Mouse (Mus musculus): Measurements from ENCODE around the gene Cox16.
"Not testable (repeated sequence)": the region's sequence is repeated elsewhere in the genome, so short reads cannot be mapped to it uniquely, and the experiment has no call there.

Cox16 gene

DNA sequence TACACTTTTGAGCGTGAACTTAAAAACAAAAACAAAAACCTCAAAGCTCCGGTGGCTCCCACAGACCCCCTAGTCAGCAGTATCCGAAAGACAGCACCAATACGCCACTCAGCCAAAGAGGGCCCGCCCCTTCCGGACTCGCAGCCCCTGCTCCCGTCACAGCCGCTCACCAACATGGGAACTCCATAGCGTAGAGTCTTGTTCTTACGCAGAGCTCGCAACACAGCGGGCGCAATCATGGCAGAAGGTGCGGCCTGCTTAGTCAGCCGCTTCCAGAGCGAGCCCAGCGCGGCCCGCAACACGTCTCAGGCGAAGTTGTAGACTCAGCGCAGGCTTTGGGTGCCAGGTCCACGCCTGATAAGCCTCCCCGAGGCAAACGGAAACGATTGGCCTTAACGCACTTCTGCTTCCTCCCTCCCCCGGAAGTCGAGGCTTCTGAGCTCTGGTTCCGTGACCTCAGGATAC, at the start of gene Cox16:
TSS of gene Cox16 (minus strand) at position 401 of the 465 bp plus-strand sequence.
- peak; percentile 76 for DNase-seq (ENCODE audit: low spot score)

DNA sequence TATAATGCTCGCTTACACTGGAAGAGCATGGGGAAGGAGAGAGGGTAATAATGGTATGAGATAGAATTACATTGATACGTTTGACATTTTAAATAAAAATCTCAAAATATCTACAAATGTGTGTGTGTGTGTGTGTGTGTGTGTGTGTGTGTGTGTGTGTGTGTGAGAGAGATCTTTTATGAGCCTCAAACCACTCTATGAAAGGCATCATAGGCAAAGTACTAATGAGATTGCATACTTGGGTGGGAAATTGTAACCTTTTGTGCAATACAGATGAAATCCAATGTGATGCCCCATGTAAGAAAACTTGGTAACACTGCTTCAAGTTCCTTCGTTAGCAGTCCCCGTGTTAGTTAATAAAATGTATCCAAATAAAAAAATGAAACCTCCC, 48.1 kb upstream of the Cox16 start:
- DNase-seq (ENCODE audit: low spot score), result no peak

DNA sequence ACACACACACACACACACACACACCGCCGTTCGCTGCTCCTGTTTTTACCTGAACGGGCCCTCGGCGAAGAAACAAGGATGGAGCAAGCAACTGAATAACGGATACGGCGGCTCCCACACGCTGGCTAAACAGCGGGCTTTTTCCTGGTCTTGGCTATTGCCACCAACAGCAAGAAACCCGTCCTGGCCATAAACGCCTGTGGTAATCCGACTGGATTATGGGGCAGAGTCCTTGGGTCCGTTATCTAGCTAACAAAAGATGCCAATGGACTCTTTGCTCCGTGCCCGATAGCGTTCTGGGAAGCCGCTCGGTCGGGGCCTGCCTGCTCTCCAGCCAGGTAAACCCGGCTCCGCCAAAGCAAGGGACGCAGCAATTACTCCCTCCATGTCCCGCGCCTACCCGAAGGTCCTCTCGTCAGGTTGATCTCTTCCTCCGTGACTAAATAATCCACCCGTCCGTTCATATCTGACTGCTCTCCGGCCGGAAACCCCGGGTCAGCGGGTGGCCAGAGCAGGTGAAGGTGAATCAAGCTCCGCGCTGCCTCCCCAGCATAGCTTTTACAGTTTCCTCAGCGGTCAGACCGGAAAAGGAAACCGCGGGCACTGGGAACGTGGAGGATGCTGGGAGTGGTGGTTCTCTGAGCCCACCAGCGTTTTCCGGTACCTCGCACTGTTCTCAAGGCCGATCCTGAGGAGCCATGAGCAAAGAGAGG, 47.5 kb upstream of the Cox16 start, which contains the start of the genes Gm20498 and Synj2bp:
TSS of gene Gm20498 (minus strand) at position 590 of the 713 bp plus-strand sequence.
TSS of gene Synj2bp (minus strand) at position 596 of the 713 bp plus-strand sequence.
- peak; percentile 71 for DNase-seq (ENCODE audit: low spot score)

DNA sequence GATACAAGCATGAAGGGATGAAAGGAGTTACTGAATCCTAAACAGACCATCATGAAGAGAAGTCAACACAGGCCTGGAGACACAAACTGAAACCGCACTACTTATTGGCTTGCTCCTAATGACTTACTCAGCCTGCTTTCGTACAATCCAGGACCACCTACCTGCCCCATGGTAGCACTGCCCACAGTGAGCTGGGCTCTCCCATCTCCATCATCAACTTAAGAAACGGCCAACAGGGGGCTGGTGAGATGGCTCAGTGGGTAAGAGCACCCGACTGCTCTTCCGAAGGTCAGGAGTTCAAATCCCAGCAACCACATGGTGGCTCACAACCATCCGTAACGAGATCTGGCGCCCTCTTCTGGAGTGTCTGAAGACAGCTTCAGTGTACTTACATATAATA, 45.7 kb upstream of the Cox16 start:
- DNase-seq (ENCODE audit: low spot score), result not testable (repeated sequence)

DNA sequence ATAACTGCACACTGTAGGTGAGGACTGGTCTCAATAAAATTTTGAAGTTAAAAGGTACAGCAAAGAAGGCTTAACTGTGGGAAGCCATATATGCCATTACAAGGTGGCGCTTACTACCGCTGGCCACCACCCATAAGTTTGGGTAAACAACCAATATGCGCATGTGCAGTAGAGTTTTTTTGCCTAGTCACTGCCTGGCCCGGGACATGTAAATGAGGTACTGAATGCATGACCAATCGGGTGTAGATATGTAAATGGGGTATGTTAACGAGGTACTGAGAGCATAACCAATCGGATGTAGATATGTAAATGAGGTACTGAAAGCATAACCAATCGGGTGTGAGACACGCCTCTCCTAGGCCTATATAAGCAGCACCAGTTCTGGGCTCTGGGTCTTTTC, 12.0 kb upstream of the Cox16 start:
- DNase-seq (ENCODE audit: low spot score), result not testable (repeated sequence)

DNA sequence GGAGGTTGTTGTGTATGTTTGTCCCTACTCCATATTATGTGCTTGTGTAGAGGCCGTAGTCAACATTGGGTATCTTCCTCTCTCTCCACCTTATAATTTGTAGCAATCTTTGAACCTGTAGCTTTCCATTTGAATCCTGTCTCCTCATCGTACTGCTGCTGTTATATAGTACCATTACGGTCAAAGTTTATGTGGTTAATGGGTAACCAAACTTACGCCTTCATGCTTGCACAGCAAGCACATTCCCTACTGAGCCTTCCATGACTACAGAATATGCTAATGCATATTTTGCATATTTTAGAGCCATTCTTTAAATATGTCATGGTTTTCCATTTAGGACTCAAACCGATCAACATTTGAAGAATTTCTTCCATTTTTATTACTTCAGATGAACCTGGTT, 5.6 kb upstream of the Cox16 start:
- DNase-seq (ENCODE audit: low spot score), result no peak

DNA sequence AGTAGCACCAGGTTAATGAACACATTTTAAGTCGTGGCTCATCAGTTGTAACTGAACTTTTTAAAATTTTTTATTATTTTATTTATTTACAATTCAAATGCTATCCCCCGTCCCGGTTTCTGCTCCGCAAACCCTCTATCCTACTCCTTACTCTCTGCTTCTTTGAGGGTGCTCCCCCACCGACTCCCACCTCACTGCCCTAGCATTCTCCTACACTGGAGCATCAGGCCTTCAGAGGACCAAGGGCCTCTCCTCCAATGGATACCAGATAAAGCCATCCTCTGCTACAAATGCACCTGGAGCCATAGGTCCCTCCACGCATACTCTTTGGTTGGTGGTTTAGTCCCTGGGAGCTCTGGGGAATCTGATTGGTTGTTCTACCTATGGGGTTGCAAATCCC, 384 bp upstream of the Cox16 start:
- no peak for DNase-seq (ENCODE audit: low spot score)

DNA sequence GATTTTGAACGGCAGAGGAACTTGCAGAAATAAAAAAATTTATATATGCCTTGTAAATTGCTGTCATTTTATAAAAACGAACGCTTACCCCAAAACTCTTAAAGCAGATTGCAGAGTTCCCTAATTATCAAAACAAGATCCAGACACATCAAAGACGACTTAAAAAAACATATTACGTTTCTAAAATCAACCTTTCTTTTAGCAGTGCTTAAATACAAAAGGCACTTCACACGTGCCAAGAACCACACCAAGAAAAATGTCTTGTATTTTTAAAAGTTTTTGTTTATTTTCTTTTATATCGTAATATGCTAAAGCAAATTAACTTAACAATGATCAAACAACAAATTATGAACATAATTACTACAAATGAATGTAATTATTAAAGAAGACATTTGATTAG, 715 bp downstream of the Cox16 start:
- no peak for DNase-seq (ENCODE audit: low spot score)

DNA sequence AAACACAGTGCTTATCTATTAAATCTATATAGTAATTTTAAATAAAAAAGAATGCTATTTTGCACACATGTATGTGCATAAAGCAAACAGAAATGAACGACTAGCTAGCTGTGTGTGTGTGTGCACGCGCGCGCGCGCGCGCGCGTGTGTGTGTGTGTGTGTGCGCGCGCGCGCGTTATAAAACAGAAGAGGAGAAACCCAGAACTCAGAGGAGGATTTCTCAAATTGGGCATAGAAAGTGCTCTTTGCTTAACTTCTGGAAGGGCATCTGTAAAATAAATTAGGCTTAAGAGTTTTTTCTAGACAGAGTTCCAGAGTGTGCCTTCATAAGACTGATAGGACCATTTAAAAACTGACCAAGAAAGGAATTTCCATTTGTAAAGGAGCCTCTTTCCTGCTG, 1.3 kb downstream of the Cox16 start:
- no peak for DNase-seq (ENCODE audit: low spot score)

DNA sequence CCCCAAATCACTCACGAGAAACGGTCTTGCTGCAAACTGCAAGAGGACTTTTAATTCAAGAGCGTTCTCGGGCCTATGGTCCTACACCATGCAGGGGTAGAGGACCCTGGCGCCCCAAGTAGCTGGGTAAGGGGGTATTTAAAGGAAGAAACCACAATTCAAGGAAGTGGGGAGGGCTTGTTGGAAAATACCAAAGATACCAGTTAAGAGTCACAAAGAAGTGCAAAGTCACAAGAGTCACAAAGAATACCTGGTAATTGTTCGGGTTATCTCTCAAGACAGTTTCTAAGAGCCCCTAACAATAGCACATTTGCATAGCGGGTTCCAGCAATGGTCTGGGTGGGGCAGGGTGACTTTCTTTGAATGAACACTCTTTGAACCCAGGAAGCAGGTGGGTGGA, 25.9 kb downstream of the Cox16 start:
- DNase-seq (ENCODE audit: low spot score), result not testable (repeated sequence)

DNA sequence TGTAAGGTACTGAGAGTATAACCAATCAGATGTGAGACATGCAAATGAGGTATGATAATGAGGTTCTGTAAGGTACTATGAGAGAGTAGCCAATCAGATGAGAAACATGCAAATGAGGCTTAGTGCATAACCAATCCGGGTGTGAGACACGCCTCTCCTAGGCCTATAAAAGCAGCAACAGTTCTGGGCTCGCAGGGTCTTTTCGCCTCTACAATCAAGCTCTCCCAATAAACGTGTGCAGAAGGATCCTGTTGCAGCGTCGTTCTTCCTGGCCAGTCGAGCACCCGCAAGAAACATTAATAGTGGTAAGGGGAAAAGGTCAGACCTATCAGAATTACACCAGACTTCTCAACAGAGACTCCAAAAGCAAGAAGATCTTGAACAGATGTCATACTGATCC, 45.9 kb downstream of the Cox16 start:
- DNase-seq (ENCODE audit: low spot score), result not testable (repeated sequence)

DNA sequence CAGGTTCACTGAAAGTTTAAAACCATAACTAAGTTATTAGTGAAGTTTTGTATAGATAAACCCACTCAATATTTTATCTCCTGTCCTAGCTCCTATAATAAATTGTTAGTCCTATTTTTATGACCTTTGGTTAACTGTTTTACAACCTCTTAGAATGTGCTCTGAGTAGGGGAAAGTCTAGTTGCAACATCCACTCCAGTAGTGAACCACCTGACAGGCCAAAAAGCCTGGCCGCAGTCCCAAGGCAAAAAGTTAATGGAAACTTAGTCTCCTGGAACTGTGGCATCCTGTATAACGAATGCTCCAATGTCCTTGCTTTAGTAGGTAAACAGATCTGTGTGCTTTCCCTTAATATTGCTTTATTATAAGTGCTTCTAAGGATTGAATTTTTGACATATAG, 50.1 kb downstream of the Cox16 start:
- DNase-seq (ENCODE audit: low spot score), result not testable (repeated sequence)

DNA sequence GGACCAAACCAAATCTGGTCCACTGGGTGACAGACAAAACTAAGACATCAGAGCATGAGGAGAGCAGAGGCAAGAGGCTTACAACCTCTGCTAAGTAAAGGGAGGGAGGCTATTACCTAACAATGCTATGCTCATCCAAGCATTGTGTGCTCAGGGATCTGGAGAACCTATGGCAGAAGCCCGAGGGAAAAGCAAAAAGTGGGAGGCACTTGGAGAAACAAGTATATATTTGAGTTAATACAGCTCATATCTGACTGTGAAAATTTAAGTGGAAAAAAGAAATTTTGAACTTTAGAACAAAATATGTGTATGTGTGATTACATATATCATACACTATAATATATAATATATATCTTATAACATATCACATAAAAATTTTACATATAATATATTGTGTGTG, 63.1 kb downstream of the Cox16 start, which contains the start of gene Adam4:
TSS of gene Adam4 (minus strand) at position 101 of the 400 bp plus-strand sequence.
- DNase-seq (ENCODE audit: low spot score), result no peak

DNA sequence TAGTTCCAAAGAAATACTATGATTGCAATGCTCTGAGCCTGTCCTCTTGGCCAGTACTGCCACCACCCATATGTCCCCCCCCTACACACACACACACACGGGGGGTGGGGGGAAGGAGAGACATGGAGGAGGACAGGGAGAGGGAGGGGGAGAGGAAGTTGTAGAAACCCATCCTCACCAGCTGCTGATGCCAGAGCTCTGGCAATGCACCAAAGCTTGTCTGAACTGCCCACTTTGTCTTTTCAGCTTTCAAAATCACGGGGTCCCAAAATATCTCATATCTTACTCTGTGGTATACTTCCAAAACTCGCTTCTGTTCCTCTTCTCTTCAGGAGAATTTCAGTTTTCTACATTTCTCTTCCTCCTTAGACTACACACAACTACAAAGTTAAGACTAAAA, 71.7 kb downstream of the Cox16 start:
- no peak for DNase-seq (ENCODE audit: low spot score)

DNA sequence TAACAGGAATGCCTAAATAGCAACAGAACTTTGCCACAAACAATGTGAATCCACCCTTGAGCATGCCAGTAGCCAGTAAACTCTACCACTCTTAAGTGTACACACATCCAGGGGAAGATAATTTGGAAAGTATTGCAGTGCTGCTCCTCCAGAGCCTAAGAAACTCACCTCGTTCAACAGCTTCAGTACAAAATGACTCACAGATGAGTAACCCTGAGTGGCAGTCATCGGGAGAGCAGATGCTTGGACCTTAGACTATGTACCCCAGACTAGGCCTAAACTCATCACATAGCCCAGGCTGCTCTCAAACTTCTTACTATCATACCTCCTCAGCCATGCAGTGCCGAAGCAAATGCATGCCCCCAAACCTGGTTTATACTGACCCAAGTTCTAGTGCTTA, 76.0 kb downstream of the Cox16 start:
- DNase-seq (ENCODE audit: low spot score), result no peak

DNA sequence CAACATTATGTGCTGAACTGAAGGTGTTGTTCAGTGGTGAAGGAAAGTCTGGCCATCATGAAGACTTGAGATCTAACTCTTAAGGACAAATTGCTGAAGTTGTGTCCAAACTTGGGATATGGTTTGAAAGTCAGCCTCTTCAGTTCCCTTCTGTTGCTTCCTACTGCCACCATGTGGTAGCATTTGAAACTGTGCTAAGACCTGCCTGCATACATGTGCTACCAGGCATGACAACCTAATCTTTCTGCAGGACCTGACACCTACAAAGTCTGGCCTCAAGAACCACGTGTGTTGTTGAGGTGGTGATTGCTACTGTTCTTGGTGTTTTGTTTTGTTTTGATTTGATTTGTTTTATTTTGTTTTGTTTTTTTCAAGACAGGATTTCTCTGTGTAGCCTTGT, 82.7 kb downstream of the Cox16 start:
- peak; percentile 29 for DNase-seq (ENCODE audit: low spot score)

DNA sequence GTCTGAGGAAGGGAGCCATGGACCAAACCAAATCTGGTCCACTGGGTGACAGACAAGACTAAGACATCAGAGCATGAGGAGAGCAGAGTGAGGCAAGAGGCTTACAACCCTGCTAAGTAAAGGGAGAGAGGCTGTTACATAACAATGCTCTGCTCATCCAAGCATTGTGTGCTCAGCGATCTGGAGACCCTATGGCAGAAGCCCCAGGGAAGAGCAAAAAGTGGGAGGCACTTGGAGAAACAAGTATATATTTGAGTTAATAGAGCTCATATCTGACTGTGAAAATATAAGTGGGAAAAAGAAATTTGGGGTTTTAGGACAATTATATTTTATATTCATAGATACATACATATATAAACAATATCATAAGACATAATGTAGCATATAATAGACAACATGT, 105.6 kb downstream of the Cox16 start, which contains the start of gene Gm4787:
TSS of gene Gm4787 (minus strand) at position 101 of the 400 bp plus-strand sequence.
- DNase-seq (ENCODE audit: low spot score), result not testable (repeated sequence)

DNA sequence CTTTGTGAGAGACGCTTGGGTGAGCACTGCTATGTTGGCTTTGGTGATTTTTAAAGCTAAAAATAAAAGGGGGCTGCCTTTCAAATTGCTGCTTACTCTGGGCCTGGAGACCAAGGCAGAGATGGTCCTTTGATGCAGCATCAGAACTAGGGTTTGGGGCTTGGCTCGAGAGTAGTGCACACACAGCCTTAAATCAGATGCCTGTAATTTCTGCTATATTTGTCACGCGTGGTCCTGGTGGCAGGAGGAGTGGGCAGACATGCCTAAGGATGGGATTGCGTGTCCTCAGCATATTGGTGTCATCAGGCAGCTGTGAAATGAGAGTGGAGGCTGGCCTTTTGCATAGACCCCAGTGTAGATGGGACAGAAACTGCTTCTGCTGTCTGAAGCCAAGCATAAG, 151.1 kb downstream of the Cox16 start:
- DNase-seq (ENCODE audit: low spot score), result no peak

DNA sequence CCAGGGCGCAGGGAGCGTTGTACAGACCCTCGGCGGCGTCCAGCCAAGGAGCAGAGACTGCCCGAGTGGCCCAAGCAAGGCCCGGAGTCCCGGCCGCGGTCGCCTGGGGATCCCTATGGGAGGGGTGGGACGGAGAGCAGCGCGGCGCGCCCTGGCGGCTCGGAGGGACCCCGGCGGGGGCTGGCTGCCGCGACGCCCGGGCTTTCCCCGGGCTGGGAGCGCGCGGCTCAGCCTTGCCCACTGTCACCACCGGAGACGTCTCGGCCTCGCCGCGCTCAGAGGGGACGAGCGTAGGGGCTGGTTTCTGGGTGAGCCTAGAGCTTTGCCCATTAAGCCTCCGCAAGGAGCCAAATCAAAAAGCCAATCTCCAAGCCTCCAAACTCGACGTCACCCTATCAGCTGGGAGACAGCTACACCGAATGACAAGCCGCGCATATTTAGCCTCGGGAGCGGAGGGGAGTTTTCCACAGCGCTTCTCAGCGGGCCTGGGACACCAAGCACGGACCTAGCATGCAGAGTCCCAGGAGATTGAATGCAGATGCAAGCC, 152.0 kb downstream of the Cox16 start, which contains the start of gene Slc8a3:
TSS of gene Slc8a3 (minus strand) at position 306 of the 547 bp plus-strand sequence.
- DNase-seq (ENCODE audit: low spot score), result no peak

DNA sequence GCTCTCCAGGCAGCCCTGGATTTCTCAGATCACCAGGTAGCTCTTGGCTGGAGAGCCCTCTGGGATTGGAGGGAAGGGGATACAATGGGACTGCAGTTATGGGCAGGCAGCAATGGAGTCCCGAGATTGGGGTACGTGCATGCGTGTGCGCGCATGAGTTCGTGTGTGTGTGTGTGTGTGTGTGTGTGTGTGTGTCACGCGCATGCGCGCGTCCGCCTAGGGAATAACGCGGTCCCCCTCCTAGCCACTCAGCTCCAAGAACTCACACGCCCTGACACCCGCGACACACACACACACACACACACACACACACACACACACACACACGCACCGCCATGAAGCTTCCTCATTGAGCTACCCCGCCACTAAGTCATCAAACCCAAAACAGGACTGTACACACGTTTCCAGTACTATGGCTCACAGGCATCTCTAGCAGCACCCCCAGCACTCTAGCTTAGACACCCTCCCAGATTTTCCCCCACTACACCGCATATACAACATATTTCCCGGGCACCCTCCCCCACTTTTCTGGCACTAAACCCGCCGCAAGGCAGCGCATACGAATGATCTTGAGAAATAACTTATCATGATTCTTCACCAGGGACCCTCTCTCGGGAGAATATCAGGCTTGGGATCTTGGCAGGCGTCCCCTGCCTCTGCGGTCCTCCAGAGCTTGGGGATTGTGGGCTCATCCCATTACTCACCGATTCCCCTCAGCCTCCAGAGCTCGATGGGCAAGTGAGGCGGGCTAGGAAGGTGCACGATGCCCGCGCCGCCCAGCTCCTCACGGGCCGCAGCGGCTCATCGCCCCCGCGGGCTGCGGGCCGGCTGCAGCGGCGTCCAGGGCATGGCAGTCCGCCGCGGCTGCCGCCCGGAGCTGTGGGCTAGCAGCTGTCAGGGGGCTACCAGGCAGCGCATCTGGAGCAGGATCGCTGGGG, 152.7 kb downstream of the Cox16 start:
- DNase-seq (ENCODE audit: low spot score), result no peak

DNA sequence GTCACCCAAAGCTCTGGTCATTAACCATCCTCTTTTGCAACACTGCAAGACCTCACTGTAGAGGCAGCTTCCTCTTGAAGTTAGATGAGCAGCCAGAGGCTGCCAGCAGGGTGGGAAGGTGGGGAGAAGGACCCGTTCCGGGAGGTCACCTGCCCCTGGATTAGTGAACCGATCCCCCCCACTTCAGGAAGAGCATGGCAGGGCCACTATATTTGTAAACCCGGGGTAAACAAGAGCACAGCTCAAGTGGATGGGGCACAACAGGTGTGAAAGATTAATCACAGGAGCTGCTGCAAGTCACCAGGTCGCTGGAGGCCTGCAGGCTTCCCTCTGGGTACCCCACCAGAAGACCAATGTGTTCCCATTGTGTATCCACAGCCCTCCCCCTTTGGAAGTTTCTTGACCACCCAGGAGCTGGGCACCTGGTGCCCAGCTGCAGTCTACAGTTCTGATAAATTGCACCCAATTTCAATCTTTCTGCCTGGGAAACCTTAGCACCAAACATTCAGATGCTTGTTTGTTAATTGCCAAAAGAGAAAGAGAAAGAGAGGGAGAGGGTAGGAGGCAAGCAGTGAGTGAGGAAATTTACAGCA, 153.8 kb downstream of the Cox16 start:
- no peak for DNase-seq (ENCODE audit: low spot score)

DNA sequence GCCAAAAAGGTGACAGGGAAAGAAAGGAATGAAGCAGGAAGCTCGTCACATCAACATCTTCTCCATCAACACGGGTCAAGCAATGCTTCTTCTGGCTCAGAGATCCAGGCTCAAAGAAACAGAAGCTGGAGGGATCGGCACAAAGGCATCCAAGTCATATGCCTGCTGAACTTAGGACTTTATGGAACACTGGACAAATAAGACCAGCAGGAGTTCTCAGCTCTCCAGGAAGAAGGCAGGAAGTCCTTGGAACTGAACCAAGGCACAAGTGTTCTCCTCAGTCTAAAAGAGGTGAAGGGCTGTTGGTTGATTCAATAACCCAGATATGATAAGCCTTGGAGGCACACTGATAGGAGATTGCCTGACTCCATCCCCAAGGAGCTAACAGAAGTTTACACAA, 159.9 kb downstream of the Cox16 start:
- no peak for DNase-seq (ENCODE audit: low spot score)
